Mouse (Mus musculus) erythroblast, embryonic 14.5 days (primary cell): ENCODE data around the gene Prkg1. TPM values are rescaled to one million over a fixed set of nuclear protein-coding genes. Genes with fewer than 3 reads are reported as not detected.

ENCODE experiments used
- H3K27me3 ChIP-seq: 2 replicates; pipeline ENCODE4 v1.6.1; 2012; ENCODE audit warnings: inconsistent platforms; ENCODE audit not compliant: control insufficient read depth
- H3K36me3 ChIP-seq: 2 replicates; pipeline ENCODE4 v1.6.1; 2012; ENCODE audit warnings: mild to moderate bottlenecking, inconsistent platforms; ENCODE audit not compliant: control insufficient read depth
- H3K4me1 ChIP-seq: 2 replicates; pipeline ENCODE4 v1.6.1; 2012; ENCODE audit warnings: inconsistent platforms; ENCODE audit not compliant: control insufficient read depth
- H3K4me3 ChIP-seq: replicated peaks from 2 replicates; pipeline ENCODE3; 2012; ENCODE audit warnings: moderate library complexity, mild to moderate bottlenecking, inconsistent platforms
- H3K9me3 ChIP-seq: 2 replicates; pipeline ENCODE4 v1.6.1; 2012; ENCODE audit warnings: low read length, inconsistent platforms, mixed read lengths; ENCODE audit not compliant: control insufficient read depth
- GATA1 ChIP-seq: IDR thresholded peaks from 2 replicates; pipeline ENCODE4 v1.6.1; 2012; ENCODE audit warnings: low read length, inconsistent platforms, mixed read lengths
- TAL1 ChIP-seq: IDR thresholded peaks from 3 replicates; pipeline ENCODE4 v1.6.1; 2012; ENCODE audit warnings: low read length, inconsistent platforms, mixed read lengths
- polyA plus RNA-seq: library from polyadenylated mRNA; stranded (reverse); fragments of >175 nt; gene quantifications from 2 replicates; pipeline ENCODE4 v1.2.3, GENCODE M21; 2012

Gene Prkg1
- polyA plus RNA-seq, 1 experiment: not detected

DNA sequence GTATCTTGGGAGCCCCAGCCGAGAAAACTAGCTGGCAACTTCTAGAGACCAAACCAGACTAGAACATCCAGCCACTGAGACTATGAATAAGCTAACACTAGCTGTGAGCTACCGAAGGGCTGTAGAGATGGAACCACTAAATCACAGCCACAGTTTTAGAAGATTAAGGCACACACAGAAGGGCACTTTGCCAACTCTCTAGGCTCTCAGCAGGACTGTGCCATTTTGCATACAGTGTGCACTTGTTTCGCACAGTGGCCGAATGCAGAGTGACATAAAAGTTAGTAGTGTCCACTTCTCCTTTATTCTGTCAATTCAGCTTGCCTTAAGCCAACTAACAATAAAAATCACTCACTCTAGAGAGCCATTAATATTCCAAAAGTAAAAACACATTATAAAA, 774.4 kb downstream of the Prkg1 start:
- Histone ChIP-seq H3K4me1 (no peaks in the 10 kb centered on the region), H3K27me3 (no peaks in the 10 kb centered on the region), H3K36me3 (no peaks in the 10 kb centered on the region), H3K4me3 (no peak overlapping the region), H3K9me3 (no peaks in the 10 kb centered on the region)
- no peak for TF ChIP-seq TAL1
- no peak for TF ChIP-seq GATA1

DNA sequence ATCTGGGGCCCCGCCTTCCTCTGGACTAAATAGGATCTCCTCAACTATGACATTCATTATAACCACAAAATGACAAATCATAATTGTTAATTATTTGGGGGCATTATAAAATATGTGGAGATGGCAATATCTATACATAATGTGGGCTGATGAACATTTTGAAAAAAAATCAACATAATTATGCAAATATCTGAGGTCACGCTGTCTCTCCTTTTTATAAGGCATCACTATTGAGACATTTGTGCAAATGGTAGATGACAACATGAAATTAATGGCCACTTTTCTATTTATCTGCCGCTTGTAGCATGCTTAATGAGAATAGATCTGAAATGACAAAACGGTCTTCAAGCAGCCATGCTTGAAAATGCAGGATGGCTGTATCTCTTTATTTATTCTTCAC, 782.4 kb downstream of the Prkg1 start:
- H3K9me3 ChIP-seq: no peaks in the 10 kb centered on the region
- no peak overlapping the region for H3K4me3 ChIP-seq
- no peaks in the 10 kb centered on the region for H3K27me3 ChIP-seq
- H3K4me1 ChIP-seq: no peaks in the 10 kb centered on the region
- no peaks in the 10 kb centered on the region for H3K36me3 ChIP-seq
- TF ChIP-seq GATA1: no peak
- no peak for TF ChIP-seq TAL1

GRCm38 (mm10) chr19:30978096-30978495, 786.7 kb downstream of the Prkg1 start:
- no peaks in the 10 kb centered on the region for H3K9me3 ChIP-seq
- H3K36me3 ChIP-seq: no peaks in the 10 kb centered on the region
- no peak overlapping the region for H3K4me3 ChIP-seq
- no peaks in the 10 kb centered on the region for H3K27me3 ChIP-seq
- H3K4me1 ChIP-seq: no peaks in the 10 kb centered on the region
- TF ChIP-seq TAL1: no peak
- TF ChIP-seq GATA1: no peak

DNA sequence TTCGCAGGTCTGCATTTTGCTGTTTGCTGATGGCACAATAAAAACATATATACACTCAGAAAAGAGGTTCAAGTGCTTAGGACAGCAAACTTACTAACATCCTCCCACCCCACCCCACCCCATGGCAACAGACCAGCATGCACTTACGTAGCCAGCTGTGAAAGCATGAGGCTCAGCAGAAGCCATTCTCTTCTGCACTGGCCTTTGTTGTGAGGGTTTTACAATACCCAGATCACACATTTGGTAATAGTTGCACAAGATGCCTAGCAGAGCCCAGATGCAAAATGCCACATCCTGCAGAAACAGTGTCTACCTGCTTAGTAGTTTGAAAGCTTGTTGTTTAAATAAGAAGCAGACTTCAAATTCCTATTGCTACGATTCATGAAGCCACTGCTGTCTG, 814.2 kb downstream of the Prkg1 start:
- TF ChIP-seq GATA1: no peak
- TF ChIP-seq TAL1: no peak
- H3K4me3 ChIP-seq: no peak overlapping the region
- H3K36me3 ChIP-seq: no peaks in the 10 kb centered on the region
- no peaks in the 10 kb centered on the region for H3K27me3 ChIP-seq
- H3K9me3 ChIP-seq: no peaks in the 10 kb centered on the region
- no peaks in the 10 kb centered on the region for H3K4me1 ChIP-seq

DNA sequence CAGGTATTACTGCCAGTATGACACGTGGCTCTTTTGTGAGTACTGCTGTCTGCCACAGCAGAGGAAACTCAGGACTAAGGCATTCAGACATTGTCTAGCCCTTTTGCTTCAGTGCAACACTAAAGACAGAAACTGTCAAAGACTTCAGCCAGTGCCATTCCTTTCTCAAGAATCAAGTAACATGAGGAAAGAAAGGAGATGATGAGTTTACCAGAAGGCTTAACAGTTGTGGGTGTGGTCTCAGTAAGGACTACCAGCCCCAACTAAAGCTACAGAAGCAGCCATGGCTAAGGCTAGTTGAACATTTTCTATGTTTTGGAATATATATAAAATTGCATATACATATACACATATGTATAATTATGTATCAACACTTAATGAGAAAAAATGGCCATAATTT, 816.6 kb downstream of the Prkg1 start:
- H3K36me3 ChIP-seq: no peaks in the 10 kb centered on the region

GRCm38 (mm10) chr19:30942369-30942992, 822.4 kb downstream of the Prkg1 start:
- no peaks in the 10 kb centered on the region for H3K27me3 ChIP-seq
- H3K4me3 ChIP-seq: no peak overlapping the region
- no peaks in the 10 kb centered on the region for H3K4me1 ChIP-seq
- no peaks in the 10 kb centered on the region for H3K9me3 ChIP-seq
- TF ChIP-seq GATA1 (no peak), TAL1 (no peak)
- H3K36me3 ChIP-seq: no peaks in the 10 kb centered on the region

More for the DNA sequence above, 816.6 kb downstream of the Prkg1 start:
- Histone ChIP-seq H3K9me3 (no peaks in the 10 kb centered on the region), H3K4me3 (no peak overlapping the region), H3K4me1 (no peaks in the 10 kb centered on the region), H3K27me3 (no peaks in the 10 kb centered on the region)
- TF ChIP-seq GATA1 (no peak), TAL1 (no peak)

DNA sequence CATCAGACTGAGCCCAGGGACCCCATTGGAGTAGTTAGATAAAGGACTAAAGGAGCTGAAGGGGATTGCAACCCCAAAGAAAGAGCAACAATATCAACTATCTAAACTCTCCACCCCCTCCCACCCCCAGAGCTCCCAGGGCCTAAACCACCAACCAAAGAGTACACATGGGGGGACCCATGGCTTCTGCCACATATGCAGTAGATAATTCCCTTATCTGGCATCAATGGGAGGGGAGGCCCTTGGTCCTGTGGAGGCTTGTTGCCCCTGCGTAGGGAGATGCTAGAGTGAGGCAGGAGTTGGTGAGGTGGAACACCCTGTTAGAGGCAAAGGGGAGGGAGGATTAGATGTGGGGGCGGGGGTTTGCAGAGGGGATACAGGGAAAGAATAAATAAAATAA, 826.8 kb downstream of the Prkg1 start:
- TF ChIP-seq TAL1 (no peak), GATA1 (no peak)
- H3K27me3 ChIP-seq: no peaks in the 10 kb centered on the region
- H3K9me3 ChIP-seq: no peaks in the 10 kb centered on the region
- no peaks in the 10 kb centered on the region for H3K4me1 ChIP-seq
- no peak overlapping the region for H3K4me3 ChIP-seq
- H3K36me3 ChIP-seq: no peaks in the 10 kb centered on the region

DNA sequence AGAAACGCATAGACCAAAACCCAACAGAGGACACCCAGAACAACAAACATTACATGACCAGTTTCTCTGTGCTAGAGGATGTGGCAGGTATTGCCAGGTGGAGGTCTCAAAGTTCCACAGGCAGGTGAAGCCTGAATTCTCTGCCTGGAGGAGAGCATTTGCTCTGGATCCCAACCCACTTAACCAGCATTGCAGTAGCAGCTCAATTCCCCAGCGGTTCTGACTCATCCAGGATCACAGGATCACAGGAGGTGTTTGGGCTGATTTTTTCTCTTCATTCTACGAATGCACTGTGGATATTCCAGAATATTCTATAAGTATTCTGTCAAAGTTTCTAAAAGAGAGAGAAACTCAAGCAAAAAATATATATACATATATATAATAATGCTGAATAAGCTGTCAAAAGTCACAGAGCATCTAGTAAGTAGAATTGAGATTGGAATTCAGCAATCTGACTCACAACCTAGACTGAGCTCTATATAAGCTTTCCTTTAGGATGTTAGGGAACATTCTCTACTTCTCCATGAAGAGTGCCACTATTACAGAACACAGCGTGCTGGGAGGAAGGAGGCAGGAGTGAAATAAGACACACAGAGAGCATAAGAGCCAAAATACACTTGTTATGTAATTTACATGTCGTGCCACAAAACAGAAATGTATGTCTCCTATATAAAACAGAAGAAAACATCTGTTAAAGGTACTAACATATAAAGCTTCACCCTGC, 833.2 kb downstream of the Prkg1 start:
- Histone ChIP-seq H3K27me3 (no peaks in the 10 kb centered on the region), H3K9me3 (no peaks in the 10 kb centered on the region), H3K36me3 (no peaks in the 10 kb centered on the region), H3K4me3 (no peak overlapping the region), H3K4me1 (no peaks in the 10 kb centered on the region)
- no peak for TF ChIP-seq TAL1
- no peak for TF ChIP-seq GATA1

GRCm38 (mm10) chr19:30924032-30924431, 840.8 kb downstream of the Prkg1 start:
- no peaks in the 10 kb centered on the region for H3K36me3 ChIP-seq
- no peaks in the 10 kb centered on the region for H3K4me1 ChIP-seq
- H3K4me3 ChIP-seq: no peak overlapping the region
- H3K27me3 ChIP-seq: no peaks in the 10 kb centered on the region
- H3K9me3 ChIP-seq: no peaks in the 10 kb centered on the region
- TF ChIP-seq TAL1 (no peak), GATA1 (no peak)
